Mouse (Mus musculus): ENCODE results near the gene Slc30a5.
A peak's percentile ranks its signal among the peaks of the same experiment; 100 is the strongest.
"Not testable (repeated sequence)": the region's sequence is repeated elsewhere in the genome, so short reads cannot be mapped to it uniquely, and the experiment has no call there.

Slc30a5 gene

GRCm38 (mm10) chr13:100834777-100835176 lies 1.6 kb upstream of the Slc30a5 start:
- DNase-seq: no peak

- DNase-seq: no peak
Measured at GRCm38 (mm10) chr13:100833640-100834002, 394 bp upstream of the Slc30a5 start.

GRCm38 (mm10) chr13:100832188-100832587 lies 1.0 kb downstream of the Slc30a5 start:
- DNase-seq: no peak

- DNase-seq: no peak
Measured at GRCm38 (mm10) chr13:100831123-100831522, 2.1 kb downstream of the Slc30a5 start.

DNA sequence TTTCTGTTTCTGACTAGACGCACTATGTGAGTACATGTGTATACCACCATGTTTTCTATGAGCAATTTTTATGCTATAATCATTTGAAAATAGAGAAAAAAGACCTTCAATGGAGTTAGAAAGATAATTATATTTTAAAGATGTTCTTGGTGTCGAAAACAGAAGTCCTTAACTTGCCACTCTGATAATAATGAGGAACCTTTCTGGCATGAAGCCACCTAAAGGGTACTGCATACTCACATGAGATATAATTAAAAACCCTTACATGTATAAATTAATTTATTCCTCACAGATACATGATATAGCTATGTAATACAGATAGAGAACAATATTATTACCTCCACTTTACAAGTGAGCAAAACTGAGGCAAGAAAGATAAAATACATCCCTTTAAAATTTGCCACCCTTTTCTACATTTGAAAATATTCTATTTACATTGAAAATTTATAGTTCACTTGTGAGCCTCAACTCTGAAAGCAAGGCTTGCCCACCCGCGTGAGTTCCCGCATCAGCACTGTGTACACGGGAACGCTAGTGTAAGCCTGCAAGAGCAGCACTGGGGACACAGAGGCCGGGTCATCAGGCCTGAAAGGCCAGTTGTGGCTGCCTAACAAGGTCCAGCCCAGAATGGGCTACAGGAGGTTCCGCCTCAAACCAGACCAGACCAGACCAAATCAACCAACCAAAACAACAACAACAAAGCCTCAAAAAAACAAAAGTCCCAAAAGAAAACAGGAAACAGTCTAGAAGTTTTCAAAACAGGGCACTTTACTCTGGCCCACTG lies 7.4 kb downstream of the Slc30a5 start:
- peak; percentile 22 for DNase-seq

DNA sequence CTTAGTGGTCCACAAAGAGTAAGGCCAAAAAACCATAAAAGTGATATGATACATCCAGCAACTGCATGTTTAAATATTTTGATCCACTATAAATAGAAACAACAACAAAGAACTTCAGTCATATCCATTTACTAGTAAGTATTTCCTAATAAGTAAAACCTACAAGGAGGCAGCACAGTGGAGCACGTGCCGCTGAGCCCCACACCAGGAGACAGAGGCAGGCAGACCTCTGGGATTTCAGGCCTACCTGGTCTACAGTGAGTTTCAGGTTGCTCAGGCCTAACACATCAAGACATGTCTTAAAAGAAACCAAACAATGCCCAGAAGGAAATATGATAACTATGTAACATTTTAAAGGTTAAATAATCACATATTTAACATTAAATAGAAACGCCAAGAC lies 8.3 kb downstream of the Slc30a5 start:
- no peak for DNase-seq

GRCm38 (mm10) chr13:100824306-100824705 lies 8.9 kb downstream of the Slc30a5 start:
- DNase-seq: no peak

GRCm38 (mm10) chr13:100823863-100824262 lies 9.4 kb downstream of the Slc30a5 start:
- DNase-seq: no peak

DNA sequence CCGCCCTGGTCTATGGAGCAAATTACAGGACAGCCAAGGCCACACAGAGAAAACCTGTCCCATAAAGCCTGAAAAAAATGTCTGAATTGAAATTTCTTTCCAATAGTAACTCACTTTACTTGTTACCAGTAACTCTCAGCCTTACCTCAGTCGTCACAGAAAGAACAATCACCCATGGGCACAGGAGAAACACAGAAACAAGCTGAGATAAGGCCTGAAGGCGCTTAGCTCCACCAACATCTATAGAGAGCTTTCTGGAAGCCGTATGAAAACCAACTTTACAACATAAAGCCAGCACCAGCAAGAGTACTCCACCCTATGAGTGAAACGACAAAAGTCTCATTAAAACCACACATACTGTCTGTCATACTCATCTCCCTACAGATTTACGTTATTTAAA lies 18.8 kb downstream of the Slc30a5 start:
- DNase-seq: no peak

DNA sequence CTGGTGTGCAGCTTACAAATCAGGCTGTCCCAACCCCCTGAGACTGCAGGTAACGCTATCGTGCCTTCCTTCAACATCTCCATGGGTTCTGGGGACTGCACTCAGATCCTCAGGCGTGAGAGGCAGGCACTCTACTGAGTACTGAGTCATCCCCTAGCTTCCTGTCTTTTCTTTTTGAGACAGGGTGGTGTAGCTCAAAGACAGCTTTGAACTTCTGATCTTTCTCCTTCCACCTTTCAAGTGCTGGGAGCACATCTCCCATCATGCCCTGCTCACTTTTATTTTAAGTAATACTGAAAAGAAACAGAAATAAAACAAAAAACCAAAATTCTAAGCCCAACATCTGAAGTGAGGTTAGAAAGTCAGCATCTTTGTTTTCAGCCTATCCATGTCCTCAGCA lies 27.5 kb downstream of the Slc30a5 start:
- no peak for DNase-seq

DNA sequence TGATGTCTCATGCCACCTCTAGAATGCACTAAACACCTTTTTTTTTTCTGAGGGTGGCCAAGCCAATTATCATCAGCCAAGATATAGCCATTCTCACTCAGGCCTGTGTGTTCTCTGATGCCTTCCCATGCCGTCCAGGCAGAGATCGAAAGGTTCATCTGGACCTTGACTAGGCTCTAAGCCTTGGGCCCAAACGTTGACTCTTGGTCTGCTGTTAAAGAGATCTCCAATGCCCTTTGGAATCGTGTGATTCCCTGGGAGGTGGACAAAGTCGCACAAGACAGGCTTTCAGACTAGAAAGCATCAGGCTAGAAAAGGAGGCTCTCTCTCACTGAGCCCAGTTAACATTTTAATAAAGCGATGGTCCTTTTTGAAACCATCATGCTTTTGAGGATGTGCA lies 36.1 kb downstream of the Slc30a5 start:
- no peak for DNase-seq

DNA sequence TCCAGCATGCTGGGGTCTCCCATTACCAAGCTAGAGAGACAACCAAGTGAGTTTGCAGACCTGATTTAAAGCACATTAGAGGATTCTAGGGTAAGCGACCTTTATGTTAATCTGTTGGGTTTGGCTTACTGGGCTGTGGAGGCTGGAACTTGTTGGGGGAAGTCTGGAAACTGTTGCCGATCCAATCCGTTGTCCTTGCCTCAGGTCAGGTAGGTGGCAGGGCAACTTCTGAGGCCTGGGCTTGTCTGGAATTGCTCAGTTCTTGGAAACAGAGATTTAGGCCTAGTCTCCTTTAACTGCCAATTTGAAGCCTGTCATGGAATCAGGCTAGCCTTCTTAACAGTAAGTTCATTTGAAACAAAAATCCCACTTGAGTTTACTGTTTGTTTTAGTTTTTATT lies 44.1 kb downstream of the Slc30a5 start:
- DNase-seq: no peak

GRCm38 (mm10) chr13:100788057-100788456 lies 45.2 kb downstream of the Slc30a5 start:
- not testable (repeated sequence) for DNase-seq

DNA sequence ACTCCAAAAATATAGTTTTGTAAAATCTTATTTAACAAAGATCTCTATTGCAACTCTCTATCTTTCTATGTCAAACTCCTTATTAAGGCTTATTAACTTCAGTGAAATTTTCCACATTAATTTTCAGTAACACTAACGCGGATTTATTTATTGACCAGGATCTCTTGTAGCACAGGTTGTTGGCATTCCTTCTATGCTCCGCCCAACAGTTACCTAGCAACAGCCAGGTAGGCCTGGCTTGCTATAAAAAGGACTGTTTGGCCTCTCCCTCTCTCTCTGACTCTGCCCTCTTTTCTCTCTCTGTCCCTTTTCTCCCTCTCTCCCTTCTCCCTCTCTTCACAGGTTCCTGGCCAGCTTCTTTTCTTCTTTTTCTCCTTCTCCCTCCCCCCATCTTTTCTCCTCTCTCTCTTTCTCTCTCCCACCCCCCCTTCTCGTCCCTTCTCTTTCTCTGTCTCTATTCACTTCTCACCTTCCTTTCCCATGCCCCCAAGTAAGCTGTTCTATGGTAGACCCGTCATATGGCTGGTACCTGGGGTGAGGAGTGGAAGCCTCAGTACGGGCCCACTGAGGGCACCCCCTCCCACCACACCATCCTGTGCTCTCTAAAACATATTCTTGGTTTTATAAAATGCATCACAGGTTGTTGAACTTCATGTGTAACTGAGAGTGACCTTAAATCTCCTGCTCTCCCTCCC lies 45.8 kb downstream of the Slc30a5 start:
- DNase-seq: peak; percentile 49

- peak; percentile 96 for DNase-seq
Measured at GRCm38 (mm10) chr13:100786414-100786867, 46.8 kb downstream of the Slc30a5 start, which contains the start of gene Ccnb1. TSS of gene Ccnb1 (minus strand) at chr13:100786570.

GRCm38 (mm10) chr13:100785806-100786413 lies 47.3 kb downstream of the Slc30a5 start:
- DNase-seq: no peak

GRCm38 (mm10) chr13:100777491-100777890 lies 55.7 kb downstream of the Slc30a5 start:
- DNase-seq: no peak

DNA sequence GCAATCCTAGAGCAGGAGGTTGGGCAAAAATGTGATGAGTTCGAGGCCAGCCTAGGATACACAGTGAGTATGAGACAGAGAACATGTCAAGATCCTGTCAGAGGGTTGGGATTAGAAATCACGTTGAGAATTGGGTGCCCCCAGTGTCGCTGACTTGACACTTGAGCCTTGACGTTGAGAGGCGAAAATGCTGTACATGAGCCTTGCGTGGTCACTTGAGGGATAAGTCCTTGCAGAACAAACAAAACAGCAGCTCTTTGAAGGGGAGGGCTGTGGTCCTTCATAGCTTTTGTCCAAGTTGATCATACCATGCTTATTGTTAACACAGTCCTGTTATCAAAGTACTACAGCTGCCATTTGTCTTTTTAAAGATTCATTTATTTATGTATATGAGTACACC lies 56.5 kb downstream of the Slc30a5 start:
- no peak for DNase-seq

GRCm38 (mm10) chr13:100776056-100776419 lies 57.2 kb downstream of the Slc30a5 start:
- no peak for DNase-seq

- DNase-seq: peak; percentile 92
Measured at GRCm38 (mm10) chr13:100775252-100776055, 57.8 kb downstream of the Slc30a5 start, which contains the start of gene Cenph. TSS of gene Cenph (minus strand) at chr13:100775899.

GRCm38 (mm10) chr13:100774704-100775103 lies 58.5 kb downstream of the Slc30a5 start:
- no peak for DNase-seq

DNA sequence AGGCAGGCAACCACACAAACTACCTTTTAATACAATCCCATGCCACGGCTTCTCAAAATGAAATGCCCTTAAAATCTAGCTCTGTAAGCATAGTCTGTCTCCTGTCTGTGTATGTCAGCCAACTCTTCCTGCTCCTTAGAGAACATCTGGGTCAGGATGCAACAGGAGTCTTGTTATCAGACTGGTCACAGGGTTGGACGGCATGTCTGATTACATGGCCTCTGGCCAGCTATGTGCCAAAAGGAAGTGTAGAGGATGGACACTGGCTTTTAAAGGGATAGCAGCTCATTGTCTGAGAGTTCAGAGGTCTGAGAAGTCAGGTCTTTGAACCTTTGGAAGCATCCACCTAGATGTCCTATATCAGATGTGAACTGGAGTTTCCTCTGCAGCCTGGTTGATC lies 77.9 kb downstream of the Slc30a5 start:
- no peak for DNase-seq

DNA sequence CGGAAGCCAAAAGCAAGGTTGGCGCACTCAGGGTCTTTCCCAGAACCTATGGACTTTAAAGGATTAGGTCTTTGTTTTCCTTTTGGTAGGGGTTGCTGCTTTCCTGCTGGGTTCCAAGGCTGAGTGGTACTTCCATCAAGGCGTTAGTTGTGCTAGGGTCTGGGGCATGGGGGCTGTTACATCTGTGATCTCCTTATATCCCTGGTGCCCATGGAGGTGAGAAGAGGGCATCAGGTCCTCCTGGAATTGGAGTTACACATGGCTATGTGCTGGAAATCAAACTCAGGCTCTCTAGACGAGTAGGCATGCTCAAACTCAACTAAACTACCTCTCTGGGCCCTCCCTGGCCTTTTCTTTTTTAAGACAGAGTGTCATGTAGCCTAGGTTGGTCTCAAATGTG lies 79.0 kb downstream of the Slc30a5 start:
- no peak for DNase-seq
